Mouse (Mus musculus) hindbrain, embryonic 10.5 days (tissue): ENCODE measurements around the gene Nrp1. TPM values are rescaled to one million over a fixed set of nuclear protein-coding genes. Genes with fewer than 3 reads are reported as not detected.

ENCODE experiments used
- DNase-seq: peaks from one replicate; pipeline ENCODE4 v3.0.0-alpha.2; 2017; ENCODE audit warnings: low spot score
- H3K27ac ChIP-seq: fragments of 300-500 bp; sonication (generic); 2 replicates; pipeline ENCODE4 v1.5.1; 2016; ENCODE audit warnings: mild to moderate bottlenecking, moderate library complexity
- H3K27me3 ChIP-seq: fragments of 300-500 bp; sonication (generic); 2 replicates; pipeline ENCODE4 v1.6.1; 2016; ENCODE audit warnings: mild to moderate bottlenecking; ENCODE audit not compliant: poor library complexity, insufficient read depth, severe bottlenecking
- H3K36me3 ChIP-seq: fragments of 300-500 bp; sonication (generic); 2 replicates; pipeline ENCODE4 v1.6.1; 2016; ENCODE audit warnings: mild to moderate bottlenecking, moderate library complexity
- H3K4me1 ChIP-seq: fragments of 300-500 bp; sonication (generic); replicated peaks from 2 replicates; pipeline ENCODE4 v1.6.1; 2016; ENCODE audit warnings: mild to moderate bottlenecking
- H3K4me3 ChIP-seq: fragments of 300-500 bp; sonication (generic); 2 replicates; pipeline ENCODE4 v1.5.1; 2016; ENCODE audit warnings: mild to moderate bottlenecking, moderate library complexity
- H3K9me3 ChIP-seq: fragments of 300-500 bp; sonication (generic); 2 replicates; pipeline ENCODE4 v1.6.1; 2016; ENCODE audit warnings: mild to moderate bottlenecking, moderate library complexity
- WGBS: fragments of 180-500 bp; shearing (Covaris S2); methylation state at CpG from one replicate; pipeline ENCODE4 v1.1.7; 2016; 5-methylcytosine and 5-hydroxymethylcytosine counted together
- polyA plus RNA-seq: library from polyadenylated mRNA; unstranded; fragments of >200 nt; fragmentation: Nextera tagmentation; extraction: Ambion mirVana; gene quantifications from 2 replicates; pipeline ENCODE4 v1.2.1, GENCODE M21; 2016

Nrp1 gene
- polyA plus RNA-seq, 1 experiment from 2014 or later = 39.2 TPM

- DNase-seq = peak; percentile 87
- Histone ChIP-seq H3K4me3 (peak overlapping the region; percentile 78), H3K27me3 (peaks cover 37% of the 10 kb centered on the region), H3K4me1 (peaks cover 51% of the 10 kb centered on the region), H3K36me3 (no peaks in the 10 kb centered on the region), H3K27ac (peak overlapping the region; percentile 86), H3K9me3 (no peaks in the 10 kb centered on the region)
- WGBS = 3% methylated on average over 38 of the region's 49 CpGs
Measured at GRCm38 (mm10) chr8:128356796-128357539, 1.4 kb upstream of the Nrp1 start.

DNA sequence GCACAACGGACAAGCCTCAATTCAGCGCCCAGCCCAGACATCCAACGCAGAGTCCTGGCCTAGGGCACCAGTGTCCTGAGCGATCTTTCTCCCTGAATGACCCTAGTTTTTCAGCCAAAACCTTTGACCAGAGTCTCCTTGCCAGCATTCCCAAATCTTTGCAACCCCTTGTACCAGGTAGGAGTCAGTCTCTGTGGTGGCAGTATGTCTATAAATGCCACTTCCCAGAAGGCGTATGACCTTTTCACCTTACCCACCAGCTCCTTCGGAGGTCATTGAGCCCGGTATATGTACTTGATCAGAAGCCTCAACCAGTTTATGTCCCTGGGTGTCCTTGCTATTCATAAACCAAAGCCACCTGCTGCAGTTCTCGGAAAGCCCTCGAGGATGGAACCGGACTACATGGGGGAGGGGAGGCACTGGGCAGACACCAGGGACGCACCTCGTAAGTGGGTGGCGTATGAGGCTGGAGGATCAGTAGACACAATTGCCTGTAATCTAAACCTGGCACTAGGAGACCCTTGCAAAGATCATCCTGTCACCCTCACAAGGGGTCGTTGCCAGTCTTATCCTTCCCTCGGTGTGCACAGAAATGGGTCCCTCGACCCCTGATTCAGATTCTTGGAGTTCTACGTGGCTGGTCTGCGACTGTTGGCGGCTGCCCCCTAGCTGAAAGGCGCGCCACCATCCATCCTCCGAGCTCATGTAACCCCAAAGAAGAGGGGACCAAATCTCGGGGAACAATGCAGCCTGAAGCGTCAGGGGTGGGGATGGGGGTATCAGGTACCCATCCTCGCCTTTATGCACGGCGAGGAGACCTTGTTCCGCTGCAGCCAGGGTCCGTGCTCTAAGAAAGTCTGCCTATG lies 631 bp upstream of the Nrp1 start:
- WGBS = 1% methylated on average over 29 of the region's 29 CpGs
- peak; percentile 74 for DNase-seq
- H3K9me3 ChIP-seq = no peaks in the 10 kb centered on the region
- peaks cover 45% of the 10 kb centered on the region for H3K27me3 ChIP-seq
- H3K27ac ChIP-seq = peak overlapping the region; percentile 87
- no peaks in the 10 kb centered on the region for H3K36me3 ChIP-seq
- peak overlapping the region; percentile 78 for H3K4me3 ChIP-seq
- peaks cover 59% of the 10 kb centered on the region for H3K4me1 ChIP-seq

- H3K36me3 ChIP-seq = no peaks in the 10 kb centered on the region
- H3K4me1 ChIP-seq = peaks cover 63% of the 10 kb centered on the region
- DNase-seq = peak; percentile 67
- H3K27me3 ChIP-seq = peaks cover 52% of the 10 kb centered on the region
- under 1% methylated on average over 41 of the region's 41 CpGs for WGBS
- H3K4me3 ChIP-seq = peak overlapping the region; percentile 78
- H3K9me3 ChIP-seq = no peaks in the 10 kb centered on the region
- peak overlapping the region; percentile 87 for H3K27ac ChIP-seq
Measured at GRCm38 (mm10) chr8:128358756-128359520, 534 bp downstream of the Nrp1 start.

DNA sequence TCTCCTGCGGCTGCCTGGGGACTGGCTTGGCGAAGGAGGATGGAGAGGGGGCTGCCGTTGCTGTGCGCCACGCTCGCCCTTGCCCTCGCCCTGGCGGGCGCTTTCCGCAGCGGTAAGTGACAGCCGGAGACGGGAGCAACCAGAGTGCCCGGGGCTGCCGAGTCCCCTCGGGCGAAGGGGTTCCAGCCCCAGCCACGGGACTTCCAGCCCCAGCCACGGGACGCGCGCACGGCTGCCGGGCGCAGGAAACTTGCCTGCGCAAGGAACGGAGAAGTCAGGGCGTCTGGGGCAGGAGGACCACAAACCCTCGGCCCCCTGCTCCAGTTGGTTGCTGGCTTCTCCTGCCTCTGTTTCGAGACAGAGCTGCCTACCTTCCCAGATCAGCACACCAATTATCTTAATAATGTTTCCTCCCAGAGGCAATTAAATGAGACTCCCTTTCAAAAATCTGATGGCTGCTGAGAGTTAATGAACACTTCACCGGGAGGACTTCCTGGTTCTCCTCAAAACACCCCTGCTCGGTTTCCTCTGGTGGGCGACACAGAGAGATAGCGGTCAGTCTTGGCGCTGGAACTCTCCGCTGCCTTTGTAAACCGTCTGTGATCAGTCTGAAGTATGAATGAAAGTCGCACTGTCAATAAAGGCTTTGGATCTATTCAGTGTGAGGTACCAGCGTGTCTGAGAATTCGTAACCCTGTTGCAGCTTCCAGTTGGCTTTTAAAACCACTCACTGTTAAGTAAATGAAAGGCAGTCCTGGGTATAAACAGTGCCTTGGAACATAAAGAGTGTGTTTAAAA lies 1.3 kb downstream of the Nrp1 start:
- under 1% methylated on average over 40 of the region's 40 CpGs for WGBS
- Histone ChIP-seq H3K36me3 (no peaks in the 10 kb centered on the region), H3K4me1 (peaks cover 63% of the 10 kb centered on the region), H3K4me3 (peak overlapping the region; percentile 78), H3K27ac (peak overlapping the region; percentile 87), H3K27me3 (peaks cover 53% of the 10 kb centered on the region), H3K9me3 (no peaks in the 10 kb centered on the region)
- DNase-seq = peak; percentile 73

DNA sequence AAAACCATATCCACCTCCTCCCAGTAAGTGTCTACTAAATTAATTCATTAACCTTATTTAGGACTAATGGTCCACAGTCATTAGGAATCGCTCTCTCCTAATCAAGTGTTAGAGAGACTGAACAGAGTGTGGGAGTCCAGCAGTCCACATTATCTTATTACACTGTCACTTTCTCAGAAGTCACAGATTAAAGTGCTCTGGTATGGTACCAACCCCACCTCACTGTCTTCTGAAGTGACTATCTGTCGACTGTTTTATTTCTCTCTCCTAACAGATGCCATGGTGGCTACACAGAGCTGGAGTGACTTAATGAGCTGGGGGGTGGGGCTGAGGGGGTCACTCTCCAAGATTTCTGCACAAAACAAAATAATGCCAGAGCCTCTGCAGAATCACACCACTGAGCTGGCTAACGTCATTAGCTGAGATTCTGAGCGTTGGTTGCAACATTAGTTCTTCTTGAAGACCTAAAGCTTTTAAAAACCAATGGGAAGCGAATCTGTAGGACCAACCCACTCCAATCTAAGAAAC lies 3.0 kb downstream of the Nrp1 start:
- Histone ChIP-seq H3K4me3 (peak overlapping the region; percentile 78), H3K27ac (no peak overlapping the region), H3K4me1 (peaks cover 71% of the 10 kb centered on the region), H3K27me3 (peaks cover 36% of the 10 kb centered on the region), H3K36me3 (no peaks in the 10 kb centered on the region), H3K9me3 (no peaks in the 10 kb centered on the region)
- DNase-seq = no peak
- 51% methylated on average over 5 of the region's 5 CpGs for WGBS

DNA sequence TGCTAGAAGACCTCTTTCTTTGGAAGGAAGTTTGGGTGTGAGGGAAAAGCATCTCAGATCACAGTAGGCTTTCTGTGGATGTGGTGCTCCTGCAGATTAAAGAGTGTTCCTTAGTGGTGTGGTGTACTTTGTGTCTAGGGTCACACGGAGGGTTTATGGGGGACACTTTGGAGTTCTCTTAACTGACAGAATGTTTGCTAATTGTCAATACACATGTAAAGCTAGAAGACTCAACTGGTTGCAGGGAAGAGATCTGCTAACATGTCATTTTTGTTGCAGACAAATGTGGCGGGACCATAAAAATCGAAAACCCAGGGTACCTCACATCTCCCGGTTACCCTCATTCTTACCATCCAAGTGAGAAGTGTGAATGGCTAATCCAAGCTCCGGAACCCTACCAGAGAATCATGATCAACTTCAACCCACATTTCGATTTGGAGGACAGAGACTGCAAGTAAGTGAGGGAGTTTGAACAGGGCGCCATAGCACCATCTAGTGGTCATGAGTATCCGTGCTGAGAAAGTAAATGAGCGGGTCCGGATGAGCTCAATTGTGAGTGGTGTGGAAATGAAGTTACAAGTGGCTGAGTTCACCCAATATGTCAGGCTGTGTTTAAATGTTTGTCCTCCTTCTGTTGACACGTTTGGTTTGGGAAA lies 4.7 kb downstream of the Nrp1 start:
- Histone ChIP-seq H3K9me3 (no peaks in the 10 kb centered on the region), H3K4me3 (0 out of 2 replicates have a peak overlapping the region, but pooled peaks have one; percentile 78), H3K36me3 (no peaks in the 10 kb centered on the region), H3K27me3 (peaks cover 30% of the 10 kb centered on the region; the same call in 1 of the 2 replicates), H3K4me1 (peaks cover 54% of the 10 kb centered on the region), H3K27ac (no peak overlapping the region)
- WGBS = 13% methylated on average over 11 of the region's 11 CpGs
- DNase-seq = peak; percentile 76

GRCm38 (mm10) chr8:128370496-128370895 lies 12.1 kb downstream of the Nrp1 start:
- DNase-seq = no peak
- H3K27ac ChIP-seq = no peak overlapping the region
- H3K4me3 ChIP-seq = no peak overlapping the region
- no peaks in the 10 kb centered on the region for H3K9me3 ChIP-seq
- 84% methylated on average over 4 of the region's 4 CpGs for WGBS
- no peaks in the 10 kb centered on the region for H3K36me3 ChIP-seq
- no peaks in the 10 kb centered on the region for H3K27me3 ChIP-seq
- peaks cover 8% of the 10 kb centered on the region; the same call in 1 of the 2 replicates for H3K4me1 ChIP-seq

DNA sequence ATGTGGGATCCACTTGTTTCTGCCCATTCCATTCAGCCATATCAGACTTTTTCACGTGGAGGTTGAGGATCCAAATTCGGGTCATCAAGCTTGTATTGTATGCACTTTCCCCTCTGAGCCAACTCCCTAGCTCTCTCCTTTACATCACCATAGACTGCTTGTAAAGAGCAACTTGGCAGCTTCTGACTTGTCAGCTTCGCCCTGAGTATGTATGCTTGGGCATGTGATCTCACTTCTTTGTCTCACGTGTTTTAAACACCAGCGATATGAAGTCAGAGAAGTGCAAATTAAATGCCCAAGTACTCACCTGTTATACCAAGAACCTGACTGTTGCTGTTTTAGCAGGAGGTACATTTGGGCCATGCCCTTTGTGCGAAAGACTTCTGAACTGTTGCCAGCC lies 12.6 kb downstream of the Nrp1 start:
- Histone ChIP-seq H3K27ac (no peak overlapping the region), H3K36me3 (no peaks in the 10 kb centered on the region), H3K9me3 (no peaks in the 10 kb centered on the region), H3K27me3 (no peaks in the 10 kb centered on the region), H3K4me3 (no peak overlapping the region), H3K4me1 (peaks cover 3% of the 10 kb centered on the region; the same call in 1 of the 2 replicates)
- 82% methylated on average over 6 of the region's 6 CpGs for WGBS
- DNase-seq = no peak

GRCm38 (mm10) chr8:128371789-128372188 lies 13.4 kb downstream of the Nrp1 start:
- no peak overlapping the region for H3K4me3 ChIP-seq
- H3K27me3 ChIP-seq = no peaks in the 10 kb centered on the region
- no peaks in the 10 kb centered on the region for H3K4me1 ChIP-seq
- H3K27ac ChIP-seq = no peak overlapping the region
- no peaks in the 10 kb centered on the region for H3K9me3 ChIP-seq
- no peaks in the 10 kb centered on the region for H3K36me3 ChIP-seq
- WGBS = 91% methylated on average over 3 of the region's 3 CpGs
- DNase-seq = no peak

DNA sequence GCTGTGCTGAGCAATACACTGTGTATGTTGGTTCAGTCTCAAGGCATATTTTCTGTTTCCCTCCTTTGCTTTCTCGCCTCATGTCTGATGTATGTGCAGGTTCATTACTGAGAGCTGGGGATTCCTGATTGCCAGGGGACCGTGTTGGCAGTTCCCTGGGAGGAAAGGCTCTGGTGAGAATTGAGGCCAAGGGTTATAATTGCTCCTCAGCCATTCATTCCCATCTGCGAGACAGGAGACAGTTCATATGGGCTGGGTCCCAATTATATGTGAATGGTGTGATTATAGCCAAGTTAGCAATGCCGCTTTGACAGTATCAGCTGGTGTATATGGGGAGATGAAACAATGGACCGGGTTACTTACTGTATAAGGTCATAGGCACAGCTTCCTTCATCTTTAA lies 14.3 kb downstream of the Nrp1 start:
- H3K27ac ChIP-seq = no peak overlapping the region
- WGBS = 87% methylated on average over 5 of the region's 5 CpGs

DNA sequence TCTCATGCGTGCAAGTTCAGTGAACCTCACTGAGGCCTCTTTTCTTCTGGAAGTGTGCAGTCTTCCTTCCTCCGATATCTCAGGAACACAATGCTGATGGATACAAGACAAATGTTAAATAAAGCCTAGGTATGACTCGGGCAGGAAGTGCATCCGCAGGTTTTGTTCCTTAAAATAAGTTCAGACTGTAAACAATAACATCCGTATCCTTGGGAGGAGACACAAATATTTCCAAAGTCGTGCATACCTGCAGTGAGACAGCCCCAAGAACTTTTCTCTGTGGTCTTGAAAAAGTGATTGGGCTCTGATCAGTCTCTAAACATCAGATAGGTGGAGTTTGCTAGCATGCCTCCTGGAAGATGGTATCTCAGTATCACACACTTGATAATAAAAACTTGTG lies 15.0 kb downstream of the Nrp1 start:
- no peaks in the 10 kb centered on the region for H3K27me3 ChIP-seq
- no peak overlapping the region for H3K4me3 ChIP-seq
- 87% methylated on average over 6 of the region's 6 CpGs for WGBS
- DNase-seq = no peak
- no peak overlapping the region for H3K27ac ChIP-seq
- no peaks in the 10 kb centered on the region for H3K9me3 ChIP-seq
- peaks cover 9% of the 10 kb centered on the region for H3K4me1 ChIP-seq
- no peaks in the 10 kb centered on the region for H3K36me3 ChIP-seq

More for the DNA sequence above, 14.3 kb downstream of the Nrp1 start:
- Histone ChIP-seq H3K4me1 (0 out of 2 replicates have a peak, but pooled peaks cover 3% of the 10 kb centered on the region), H3K36me3 (no peaks in the 10 kb centered on the region), H3K4me3 (no peak overlapping the region), H3K9me3 (no peaks in the 10 kb centered on the region), H3K27me3 (no peaks in the 10 kb centered on the region)
- DNase-seq = no peak
